Mouse (Mus musculus) MN1 (cell line): ENCODE measurements around the gene Chn1.
A peak's percentile ranks its signal among the peaks of the same experiment; 100 is the strongest.

Experiments used
- DNase-seq: peaks from one replicate; pipeline ENCODE4 v3.0.0-alpha.2; 2016; ENCODE audit warnings: low spot score

The Chn1 gene

GRCm38 (mm10) chr2:73631816-73632215 lies 143.3 kb downstream of the Chn1 start:
- no peak for DNase-seq

GRCm38 (mm10) chr2:73618486-73619052 lies 156.6 kb downstream of the Chn1 start:
- no peak for DNase-seq

- no peak for DNase-seq
These were observed 158.6 kb downstream of the Chn1 start for GRCm38 (mm10) chr2:73616434-73617057.

GRCm38 (mm10) chr2:73615456-73615855 lies 159.7 kb downstream of the Chn1 start:
- DNase-seq = no peak

GRCm38 (mm10) chr2:73614303-73614702 lies 160.8 kb downstream of the Chn1 start:
- no peak for DNase-seq

- no peak for DNase-seq
These were observed 162.2 kb downstream of the Chn1 start for GRCm38 (mm10) chr2:73612941-73613340.

GRCm38 (mm10) chr2:73612367-73612914 lies 162.7 kb downstream of the Chn1 start:
- no peak for DNase-seq

- no peak for DNase-seq
These were observed 163.3 kb downstream of the Chn1 start for GRCm38 (mm10) chr2:73611798-73612197.

- DNase-seq = no peak
These were observed 165.4 kb downstream of the Chn1 start for GRCm38 (mm10) chr2:73609724-73610210.

GRCm38 (mm10) chr2:73609067-73609723 lies 166.0 kb downstream of the Chn1 start:
- DNase-seq = no peak

- no peak for DNase-seq
These were observed 166.8 kb downstream of the Chn1 start for GRCm38 (mm10) chr2:73608391-73608790.

- DNase-seq = peak; percentile 51
These were observed 167.5 kb downstream of the Chn1 start for GRCm38 (mm10) chr2:73607609-73608008.

GRCm38 (mm10) chr2:73607146-73607545 lies 168.0 kb downstream of the Chn1 start:
- no peak for DNase-seq

GRCm38 (mm10) chr2:73606616-73607015 lies 168.5 kb downstream of the Chn1 start:
- no peak for DNase-seq

- no peak for DNase-seq
These were observed 170.1 kb downstream of the Chn1 start for GRCm38 (mm10) chr2:73605077-73605476.

GRCm38 (mm10) chr2:73604579-73604978 lies 170.6 kb downstream of the Chn1 start:
- no peak for DNase-seq

GRCm38 (mm10) chr2:73600650-73601049 lies 174.5 kb downstream of the Chn1 start:
- no peak for DNase-seq

GRCm38 (mm10) chr2:73597772-73598171 lies 177.4 kb downstream of the Chn1 start:
- DNase-seq = no peak

GRCm38 (mm10) chr2:73596786-73597185 lies 178.4 kb downstream of the Chn1 start:
- no peak for DNase-seq

GRCm38 (mm10) chr2:73596326-73596725 lies 178.8 kb downstream of the Chn1 start:
- DNase-seq = no peak

- DNase-seq = peak; percentile 25
These were observed 182.1 kb downstream of the Chn1 start for GRCm38 (mm10) chr2:73593101-73593439.

- no peak for DNase-seq
These were observed 182.7 kb downstream of the Chn1 start for GRCm38 (mm10) chr2:73592231-73593100.
